ENCODE assay signal across 14 mouse cellular contexts in genomic region chr6:49187299-49187698, GRCm38 (mm10). TPM values are rescaled to one million over a fixed set of nuclear protein-coding genes. Genes with fewer than 3 reads are reported as not detected.
DNase-seq lines count a peak whose midpoint lies in the region; TF ChIP-seq lines count a peak whose summit lies in the region.
"Had no signal": no experiment of that assay in that cellular context is flagged by ENCODE, and none has a peak within 500 bp of the region (broad histone marks: within the 10 kb centered on the region; RNA-seq: fewer than 3 reads in every experiment).

No protein-coding gene starts in this region.

- intact Hi-C loops in gastrocnemius, postnatal 36 days (cut with DNase I) = no loop called here

- no peak overlapping the region for H3K27ac ChIP-seq in kidney, adult 2 months (ENCODE audit: insufficient read depth, low read depth, low read length)
- H3K27ac ChIP-seq in small intestine, adult 2 months (ENCODE audit: insufficient read depth, low read depth, low read length) = no peak overlapping the region
- H3K27ac ChIP-seq: embryonic facial prominence, embryonic 10.5 days; midbrain, embryonic 10.5 days had no signal

- no peak overlapping the region for H3K4me3 ChIP-seq in kidney, adult 2 months (ENCODE audit: insufficient read depth, low read depth, low read length)
- H3K4me3 ChIP-seq in small intestine, adult 2 months (ENCODE audit: low read depth, low read length) = no peak overlapping the region
- H3K4me3 ChIP-seq: embryonic facial prominence, embryonic 10.5 days; midbrain, embryonic 10.5 days had no signal

- no peaks in the 10 kb centered on the region for H3K36me3 ChIP-seq in kidney, adult 2 months (ENCODE audit: control insufficient read depth, insufficient read depth, low read length)
- H3K36me3 ChIP-seq in small intestine, adult 2 months (ENCODE audit: control insufficient read depth, insufficient read depth, low read length) = no peaks in the 10 kb centered on the region

- no peaks in the 10 kb centered on the region for H3K27me3 ChIP-seq in kidney, adult 2 months (replicated peaks; ENCODE audit: control insufficient read depth, insufficient read depth, low read length)
- H3K27me3 ChIP-seq in small intestine, adult 2 months (ENCODE audit: control insufficient read depth, insufficient read depth, low read length) = no peaks in the 10 kb centered on the region

- TF ChIP-seq POLR2A in kidney, adult 2 months (IDR thresholded peaks at IDR 0.05; ENCODE audit: low read depth, low read length) = no peak
- TF ChIP-seq POLR2A in small intestine, adult 2 months (IDR thresholded peaks at IDR 0.05; ENCODE audit: low read depth, low read length) = no peak

- WGBS in kidney, adult 2 months = 89% methylated on average over 7 of the region's 7 CpGs
- WGBS in small intestine, adult 2 months = 93% methylated on average over 7 of the region's 7 CpGs

- TF ChIP-seq CTCF in kidney, adult 2 months (conservative IDR thresholded peaks at IDR 0.05; ENCODE audit: insufficient read depth, insufficient read length, low read depth, low read length) = peak; percentile 30; the same call in 1 of the 2 replicates
- peak; percentile 35; the same call in 1 of the 2 replicates for TF ChIP-seq CTCF in small intestine, adult 2 months (IDR thresholded peaks at IDR 0.05; ENCODE audit: extremely low read depth, insufficient read length, insufficient replicate concordance, low read depth, low read length)

- H3K4me1 ChIP-seq in kidney, adult 2 months (ENCODE audit: control insufficient read depth, insufficient read depth, low read length) = no peaks in the 10 kb centered on the region
- H3K4me1 ChIP-seq in small intestine, adult 2 months (ENCODE audit: control insufficient read depth, insufficient read depth, insufficient read length, low read length) = peaks cover 5% of the 10 kb centered on the region; the same call in 1 of the 2 replicates
- H3K4me1 ChIP-seq: embryonic facial prominence, embryonic 10.5 days; midbrain, embryonic 10.5 days had no signal

- DNase-seq in kidney, adult 2 months = no peak
- DNase-seq in kidney, postnatal 36 days = no peak
- peak; percentile 28 for DNase-seq in thymus, postnatal 14 days
- DNase-seq in thymus, postnatal 25 days = no peak
- peak; percentile 14 for DNase-seq in NIH3T3 (ENCODE audit: low read depth)
- no peak for DNase-seq in cerebellum, adult 11-12 months
- no peak for DNase-seq in gastrocnemius, postnatal 36 days
- DNase-seq: cerebellum, adult 9-10 months; heart, postnatal 14 days; kidney, adult 11 months had no signal

RNA-seq across cellular contexts. Expression of gene Igf2bp3, which starts 27.5 kb away (rescaled TPM):
- 0.03 and 0.04 TPM in 2 replicates for polyA plus RNA-seq in kidney, adult 2 months (2012; rRNA removed)
- 0.06 and 0.09 TPM in 2 replicates for polyA plus RNA-seq in small intestine, adult 2 months (2012; rRNA removed)
- total RNA-seq in gastrocnemius, postnatal 36 days (2021) = under 1 TPM; 0.08 to 0.20 TPM
- total RNA-seq: layer of hippocampus, adult 18-20 months had no signal

Comparison
In these comparisons a context has a peak if more than half of its experiments do, and no peak if none do; other contexts are left out.
1. DNase-seq: peak in thymus, postnatal 14 days (single experiment) and NIH3T3 (single experiment); none in kidney, adult 2 months (single experiment), kidney, postnatal 36 days (0 of 2), thymus, postnatal 25 days (single experiment), cerebellum, adult 11-12 months (single experiment) and gastrocnemius, postnatal 36 days (0 of 2).